Mouse (Mus musculus) ovary, adult 18-20 months (tissue): ENCODE measurements around the gene 1700029P11Rik.

Experiments
- DNase-seq: peaks from one replicate; pipeline ENCODE4 v3.0.0; 2022; ENCODE audit warnings: low spot score, mixed read lengths

1700029P11Rik gene

GRCm38 (mm10) chr15:81980321-81980720 is at the start of gene 1700029P11Rik:
Gene 1700029P11Rik, plus strand, starts transcription at chr15:81980540.
- no peak for DNase-seq

- no peak for DNase-seq
These were observed 47.3 kb upstream of the 1700029P11Rik start for GRCm38 (mm10) chr15:81932951-81933470.

GRCm38 (mm10) chr15:81933986-81934385 is 46.4 kb upstream of the 1700029P11Rik start:
- no peak for DNase-seq

- no peak for DNase-seq
These were observed 44.3 kb upstream of the 1700029P11Rik start for GRCm38 (mm10) chr15:81935869-81936637.

GRCm38 (mm10) chr15:81936679-81937078 is 43.7 kb upstream of the 1700029P11Rik start, which contains the start of gene Csdc2:
Gene Csdc2, plus strand, starts transcription at chr15:81936759.
- peak; percentile 47 for DNase-seq

GRCm38 (mm10) chr15:81937098-81937972 is 43.0 kb upstream of the 1700029P11Rik start:
- peak; percentile 72 for DNase-seq

- no peak for DNase-seq
These were observed 42.1 kb upstream of the 1700029P11Rik start for GRCm38 (mm10) chr15:81938246-81938645.

GRCm38 (mm10) chr15:81939157-81939715 is 41.1 kb upstream of the 1700029P11Rik start:
- DNase-seq = no peak

GRCm38 (mm10) chr15:81939774-81940173 is 40.6 kb upstream of the 1700029P11Rik start:
- DNase-seq = no peak

GRCm38 (mm10) chr15:81940219-81940618 is 40.1 kb upstream of the 1700029P11Rik start:
- no peak for DNase-seq

GRCm38 (mm10) chr15:81941010-81941409 is 39.3 kb upstream of the 1700029P11Rik start:
- no peak for DNase-seq

- DNase-seq = no peak
These were observed 37.1 kb upstream of the 1700029P11Rik start for GRCm38 (mm10) chr15:81943176-81943749.

GRCm38 (mm10) chr15:81949076-81949475 is 31.3 kb upstream of the 1700029P11Rik start:
- no peak for DNase-seq

GRCm38 (mm10) chr15:81949476-81950131 is 30.7 kb upstream of the 1700029P11Rik start:
- DNase-seq = no peak

GRCm38 (mm10) chr15:81950716-81951115 is 29.6 kb upstream of the 1700029P11Rik start:
- no peak for DNase-seq

GRCm38 (mm10) chr15:81951159-81951558 is 29.2 kb upstream of the 1700029P11Rik start:
- DNase-seq = no peak

GRCm38 (mm10) chr15:81952310-81952709 is 28.0 kb upstream of the 1700029P11Rik start:
- no peak for DNase-seq

GRCm38 (mm10) chr15:81954151-81954583 is 26.2 kb upstream of the 1700029P11Rik start:
- no peak for DNase-seq

GRCm38 (mm10) chr15:81954716-81955115 is 25.6 kb upstream of the 1700029P11Rik start:
- no peak for DNase-seq

GRCm38 (mm10) chr15:81955414-81955813 is 24.9 kb upstream of the 1700029P11Rik start:
- DNase-seq = no peak

GRCm38 (mm10) chr15:81956457-81956856 is 23.9 kb upstream of the 1700029P11Rik start:
- no peak for DNase-seq
